Mouse (Mus musculus) intestine, embryonic 16.5 days (tissue): ENCODE results near the gene Taf1d. TPM values are rescaled to one million over a fixed set of nuclear protein-coding genes. Genes with fewer than 3 reads are reported as not detected.

Experiments used
- ATAC-seq: fragments of 200-750 bp; cut with Nextera tagmentation; 2 replicates; pipeline ENCODE4 v1.8.0; 2017; ENCODE audit warnings: moderate TSS enrichment, moderate library complexity
- H3K27ac ChIP-seq: fragments of 300-500 bp; sonication (generic); 2 replicates; pipeline ENCODE4 v1.5.1; 2014; ENCODE audit warnings: mild to moderate bottlenecking, low read length
- H3K27me3 ChIP-seq: fragments of 300-500 bp; sonication (generic); replicated peaks from 2 replicates; pipeline ENCODE4 v1.6.1; 2014; ENCODE audit warnings: low read length, control low read depth, mixed read lengths; ENCODE audit not compliant: control insufficient read depth, insufficient read depth
- H3K36me3 ChIP-seq: fragments of 300-500 bp; sonication (generic); 2 replicates; pipeline ENCODE4 v1.6.1; 2014; ENCODE audit warnings: low read length, control low read depth; ENCODE audit not compliant: control insufficient read depth, insufficient read depth
- H3K4me1 ChIP-seq: fragments of 300-500 bp; sonication (generic); 2 replicates; pipeline ENCODE4 v1.6.1; 2014; ENCODE audit warnings: low read length, control low read depth, mixed read lengths; ENCODE audit not compliant: control insufficient read depth, insufficient read depth
- H3K4me2 ChIP-seq: fragments of 300-500 bp; sonication (generic); 2 replicates; pipeline ENCODE4 v1.6.1; 2014; ENCODE audit warnings: low read depth, low read length, control low read depth
- H3K4me3 ChIP-seq: fragments of 300-500 bp; sonication (generic); 2 replicates; pipeline ENCODE4 v1.5.1; 2014; ENCODE audit warnings: mild to moderate bottlenecking, low read length
- H3K9ac ChIP-seq: fragments of 300-500 bp; sonication (generic); 2 replicates; pipeline ENCODE4 v1.6.1; 2014; ENCODE audit warnings: low read depth, low read length
- H3K9me3 ChIP-seq: fragments of 300-500 bp; sonication (generic); 2 replicates; pipeline ENCODE4 v1.6.1; 2016; ENCODE audit warnings: low read length, control low read depth; ENCODE audit not compliant: control insufficient read depth
- WGBS: fragments of 180-500 bp; shearing (Covaris S2); extraction: QIAGEN DNeasy Blood & Tissue Kit; methylation state at CpG from one replicate; pipeline ENCODE4 v1.1.7; 2014; 5-methylcytosine and 5-hydroxymethylcytosine counted together
- polyA plus RNA-seq: library from polyadenylated mRNA; unstranded; fragments of >200 nt; fragmentation: Nextera tagmentation; extraction: Ambion mirVana; gene quantifications from 2 replicates; pipeline ENCODE4 v1.2.1, GENCODE M21; 2015

The Taf1d gene
- polyA plus RNA-seq, result 53.0 and 56.9 TPM in 2 replicates

DNA sequence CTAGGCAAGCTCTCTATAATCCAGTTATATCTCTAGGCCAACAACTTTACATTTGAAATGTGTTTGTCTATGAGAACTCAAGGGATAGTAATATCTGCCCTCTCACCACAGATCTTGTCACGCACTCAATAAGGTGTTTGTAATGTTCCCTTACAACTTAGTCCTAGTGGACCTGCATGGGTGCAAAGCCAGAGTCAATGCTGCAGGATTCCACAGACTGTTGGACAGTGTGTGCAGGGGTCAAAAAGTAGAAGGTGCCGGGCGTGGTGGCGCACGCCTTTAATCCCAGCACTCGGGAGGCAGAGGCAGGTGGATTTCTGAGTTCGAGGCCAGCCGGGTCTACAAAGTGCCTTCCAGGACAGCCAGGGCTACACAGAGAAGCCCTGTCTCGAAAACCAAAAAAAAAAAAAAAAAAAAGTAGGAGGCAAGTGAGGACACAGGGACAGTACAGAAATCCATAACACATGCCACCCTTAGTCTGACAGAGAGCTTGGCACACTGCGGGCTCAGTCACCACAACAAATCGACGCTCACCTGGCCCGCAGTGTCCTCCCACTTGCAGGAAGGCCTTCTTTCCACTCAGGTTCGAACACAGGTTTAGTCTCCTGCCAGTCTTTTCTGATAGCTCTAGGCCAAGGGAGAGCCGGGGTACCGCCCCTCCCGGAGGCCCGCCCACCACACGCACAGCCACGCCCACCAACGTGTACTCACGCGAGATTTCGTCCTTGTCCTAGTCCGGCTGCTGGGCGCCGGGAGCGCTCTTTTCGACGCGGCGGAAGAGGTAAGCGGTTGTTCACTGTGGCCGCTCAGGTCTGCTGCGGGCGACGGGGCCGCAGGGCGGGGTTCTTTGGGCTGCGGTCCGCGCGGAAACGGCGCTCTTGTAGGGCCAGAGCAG lies at the start of gene Taf1d:
Gene Taf1d, plus strand, starts transcription at position 712 of the 895 bp plus-strand sequence.
- Histone ChIP-seq H3K9ac (peak within 1 kb of the TSS; percentile 97), H3K27ac (peak within 1 kb of the TSS; percentile 96), H3K4me2 (peak within 1 kb of the TSS; percentile 80), H3K4me1 (peaks cover 27% of the 10 kb centered on the region), H3K36me3 (0 out of 2 replicates have a peak, but pooled peaks cover 5% of the 10 kb centered on the region), H3K4me3 (peak within 1 kb of the TSS; percentile 89), H3K27me3 (no peaks in the 10 kb centered on the region), H3K9me3 (no peaks in the 10 kb centered on the region)
- peak; percentile 94 for ATAC-seq
- 12% methylated on average over 45 of the region's 45 CpGs for WGBS

DNA sequence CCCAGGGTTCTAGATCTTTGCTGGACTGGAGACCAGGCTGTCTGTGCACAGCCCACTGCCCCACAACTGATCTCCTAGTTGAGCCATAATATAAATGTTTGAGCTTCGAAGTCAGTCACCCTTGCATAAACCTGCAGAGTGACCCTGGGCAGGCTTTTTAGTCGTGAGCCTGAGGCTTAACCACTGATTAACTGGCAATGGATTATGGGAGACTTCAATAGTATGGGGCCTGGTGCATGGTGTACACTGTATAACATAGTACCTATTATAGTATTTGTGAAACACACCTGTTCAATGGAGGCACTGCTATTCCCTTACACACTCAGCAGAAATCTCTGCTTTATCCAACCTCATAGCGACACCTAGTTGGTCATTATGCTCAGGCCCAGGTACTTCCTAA lies 49.8 kb upstream of the Taf1d start:
- no peak overlapping the region for H3K27ac ChIP-seq
- H3K4me2 ChIP-seq, result no peak overlapping the region
- H3K9me3 ChIP-seq, result no peaks in the 10 kb centered on the region
- H3K27me3 ChIP-seq, result no peaks in the 10 kb centered on the region
- no peak overlapping the region for H3K9ac ChIP-seq
- no peak; the same call in 1 of the 2 replicates for ATAC-seq
- 0 out of 2 replicates have a peak, but pooled peaks cover 4% of the 10 kb centered on the region for H3K36me3 ChIP-seq
- no peaks in the 10 kb centered on the region for H3K4me1 ChIP-seq
- H3K4me3 ChIP-seq, result no peak overlapping the region
- WGBS, result 74% methylated on average over 3 of the region's 3 CpGs

DNA sequence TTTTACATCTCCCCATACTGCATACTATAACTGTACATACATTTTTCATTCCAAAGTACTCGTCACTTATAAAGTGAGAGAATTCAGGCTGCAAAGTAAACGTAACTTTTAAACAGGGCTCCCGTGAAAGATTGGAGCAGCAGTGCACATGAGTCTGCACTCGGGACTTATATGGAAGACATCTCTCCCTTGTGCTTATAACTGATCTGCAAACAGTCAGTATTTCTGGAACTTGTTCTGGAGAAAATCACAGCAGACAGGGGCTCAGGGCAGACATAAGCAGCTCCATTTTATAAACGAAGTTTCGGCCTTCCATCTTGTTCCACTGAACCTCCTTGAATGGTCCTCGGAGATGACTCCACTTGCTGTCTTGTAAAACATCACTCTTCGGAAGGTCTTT lies 44.0 kb upstream of the Taf1d start:
- Histone ChIP-seq H3K36me3 (peaks cover 38% of the 10 kb centered on the region), H3K4me1 (no peaks in the 10 kb centered on the region), H3K27ac (peak overlapping the region; percentile 67; the same call in 1 of the 2 replicates), H3K4me2 (no peak overlapping the region), H3K9ac (no peak overlapping the region), H3K4me3 (no peak overlapping the region), H3K27me3 (no peaks in the 10 kb centered on the region), H3K9me3 (no peaks in the 10 kb centered on the region)
- WGBS, result 64% methylated on average over 8 of the region's 8 CpGs
- ATAC-seq, result peak; percentile 55

DNA sequence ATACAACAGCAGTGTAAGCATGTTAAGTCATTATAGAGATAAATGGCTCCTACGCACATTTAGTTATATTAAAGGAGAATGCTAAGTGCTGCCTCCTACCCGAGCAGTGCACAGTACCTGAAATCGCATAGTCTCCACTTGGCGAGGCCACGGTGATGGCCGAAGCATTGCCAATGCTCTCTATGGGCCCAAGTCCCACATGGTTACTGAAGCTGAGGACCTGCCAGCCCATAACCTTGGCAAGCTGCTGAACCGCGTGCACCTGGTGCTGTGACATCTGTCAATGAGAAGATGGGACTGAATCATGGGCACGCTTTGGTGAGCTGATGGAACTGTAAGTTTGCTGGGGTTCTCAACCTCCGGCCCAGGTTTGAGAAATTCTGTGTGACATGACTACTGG lies 42.5 kb upstream of the Taf1d start:
- peaks cover 43% of the 10 kb centered on the region for H3K36me3 ChIP-seq
- H3K4me1 ChIP-seq, result no peaks in the 10 kb centered on the region
- WGBS, result 96% methylated on average over 10 of the region's 10 CpGs
- H3K4me2 ChIP-seq, result no peak overlapping the region
- H3K27ac ChIP-seq, result no peak overlapping the region
- no peak for ATAC-seq
- H3K9ac ChIP-seq, result no peak overlapping the region
- H3K4me3 ChIP-seq, result no peak overlapping the region
- H3K9me3 ChIP-seq, result no peaks in the 10 kb centered on the region
- no peaks in the 10 kb centered on the region for H3K27me3 ChIP-seq

DNA sequence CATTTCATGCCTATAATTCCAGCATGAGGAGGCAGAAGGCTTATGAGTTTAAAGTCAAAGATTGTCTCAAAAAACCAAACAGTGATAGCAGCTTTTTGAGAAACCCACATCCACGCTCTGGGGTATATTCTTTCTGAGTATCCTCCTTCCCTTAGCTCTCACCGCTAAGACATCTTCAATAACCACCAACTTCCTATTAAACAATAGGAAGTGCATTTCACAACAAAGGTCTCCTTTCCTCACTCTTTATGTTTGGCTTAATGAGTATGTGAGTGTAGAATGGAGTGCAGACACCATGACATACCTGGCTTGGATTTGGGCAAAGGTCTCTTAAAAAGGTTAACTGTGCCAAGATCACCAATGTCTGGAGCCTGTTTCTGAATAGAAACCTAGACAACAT lies 32.0 kb upstream of the Taf1d start:
- no peak overlapping the region for H3K4me3 ChIP-seq
- no peaks in the 10 kb centered on the region for H3K9me3 ChIP-seq
- H3K9ac ChIP-seq, result no peak overlapping the region
- no peak for ATAC-seq
- no peaks in the 10 kb centered on the region for H3K27me3 ChIP-seq
- H3K27ac ChIP-seq, result no peak overlapping the region
- peaks cover 24% of the 10 kb centered on the region for H3K36me3 ChIP-seq
- 96% methylated on average over 2 of the region's 2 CpGs for WGBS
- peaks cover 4% of the 10 kb centered on the region for H3K4me1 ChIP-seq
- no peak overlapping the region for H3K4me2 ChIP-seq

DNA sequence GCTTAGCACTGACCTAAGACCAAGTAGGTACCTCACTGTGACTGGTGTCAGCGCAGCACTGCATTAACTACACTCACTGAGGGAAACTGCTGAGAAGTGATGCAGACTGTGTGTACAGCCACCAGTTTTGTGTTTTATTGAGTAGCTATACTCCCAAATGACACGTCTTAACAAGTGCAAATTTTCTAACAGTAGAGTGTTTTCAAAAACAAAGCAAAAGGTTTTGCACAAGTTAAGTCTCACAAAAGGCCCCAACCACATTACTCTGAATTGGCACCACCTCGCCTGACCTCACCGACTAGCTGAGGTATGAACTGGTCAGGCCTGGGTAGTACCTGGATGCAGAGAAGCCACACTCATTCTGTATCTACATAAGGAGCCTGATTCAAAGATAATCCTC lies 29.2 kb upstream of the Taf1d start:
- Histone ChIP-seq H3K4me3 (no peak overlapping the region), H3K9me3 (no peaks in the 10 kb centered on the region), H3K9ac (no peak overlapping the region), H3K27ac (no peak overlapping the region), H3K4me1 (peaks cover 8% of the 10 kb centered on the region), H3K4me2 (no peak overlapping the region), H3K27me3 (no peaks in the 10 kb centered on the region), H3K36me3 (peaks cover 17% of the 10 kb centered on the region)
- 95% methylated on average over 4 of the region's 4 CpGs for WGBS
- ATAC-seq, result no peak

DNA sequence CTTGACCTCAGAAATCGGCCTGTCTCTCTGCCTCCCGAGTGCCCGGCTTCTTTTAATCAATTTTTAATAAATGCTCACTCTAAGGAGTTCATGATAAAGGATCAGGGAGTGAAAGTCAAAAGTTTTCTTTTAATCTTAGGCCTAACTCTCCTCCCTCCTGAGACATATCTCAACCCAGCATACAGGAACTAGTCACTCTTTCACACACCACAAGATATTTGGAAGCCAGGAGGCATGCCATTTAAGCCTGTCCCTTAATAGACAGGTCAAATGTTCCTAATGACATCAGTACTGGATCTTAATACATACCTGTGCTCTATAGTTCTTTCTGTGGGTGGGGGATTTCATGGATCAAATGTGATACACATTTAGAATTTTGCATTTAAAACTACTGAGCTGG lies 27.7 kb upstream of the Taf1d start:
- peaks cover 8% of the 10 kb centered on the region for H3K4me1 ChIP-seq
- H3K9ac ChIP-seq, result no peak overlapping the region
- no peak overlapping the region for H3K4me2 ChIP-seq
- no peaks in the 10 kb centered on the region for H3K9me3 ChIP-seq
- H3K36me3 ChIP-seq, result peaks cover 13% of the 10 kb centered on the region
- no peak overlapping the region for H3K4me3 ChIP-seq
- H3K27ac ChIP-seq, result no peak overlapping the region
- ATAC-seq, result no peak
- no peaks in the 10 kb centered on the region for H3K27me3 ChIP-seq
- WGBS, result 92% methylated on average over 3 of the region's 3 CpGs

DNA sequence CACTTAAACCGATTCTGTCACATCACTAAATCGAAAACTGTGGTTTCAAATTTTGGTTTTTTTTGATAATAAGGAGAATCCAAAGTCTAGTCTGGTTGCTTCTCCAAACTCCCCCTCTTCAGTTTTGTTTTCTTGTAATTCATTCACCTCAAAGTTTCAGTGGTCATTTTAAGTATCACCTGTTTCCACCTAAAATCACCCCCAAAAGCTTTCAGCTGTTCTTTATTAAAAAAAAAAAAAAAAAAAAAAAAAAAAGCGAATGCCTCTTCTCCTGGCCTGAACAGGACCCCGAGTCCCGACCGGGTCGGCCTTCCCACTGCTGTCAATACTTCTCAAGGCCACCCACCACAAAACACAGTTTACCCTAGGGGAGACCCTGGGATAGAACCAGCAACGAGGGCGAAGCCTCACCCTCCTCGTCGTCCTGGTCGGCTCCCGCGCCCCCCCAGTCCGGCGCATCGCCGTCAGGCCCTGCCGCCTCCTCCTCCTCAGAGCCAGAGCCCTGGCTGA lies 26.8 kb upstream of the Taf1d start:
- 8% methylated on average over 19 of the region's 19 CpGs for WGBS
- Histone ChIP-seq H3K4me1 (peaks cover 8% of the 10 kb centered on the region), H3K9ac (peak overlapping the region; percentile 98), H3K27me3 (no peaks in the 10 kb centered on the region), H3K4me3 (peak overlapping the region; percentile 94), H3K36me3 (peaks cover 7% of the 10 kb centered on the region; the same call in 1 of the 2 replicates), H3K9me3 (no peaks in the 10 kb centered on the region), H3K4me2 (peak overlapping the region; percentile 54), H3K27ac (peak overlapping the region; percentile 94)
- ATAC-seq, result no peak

DNA sequence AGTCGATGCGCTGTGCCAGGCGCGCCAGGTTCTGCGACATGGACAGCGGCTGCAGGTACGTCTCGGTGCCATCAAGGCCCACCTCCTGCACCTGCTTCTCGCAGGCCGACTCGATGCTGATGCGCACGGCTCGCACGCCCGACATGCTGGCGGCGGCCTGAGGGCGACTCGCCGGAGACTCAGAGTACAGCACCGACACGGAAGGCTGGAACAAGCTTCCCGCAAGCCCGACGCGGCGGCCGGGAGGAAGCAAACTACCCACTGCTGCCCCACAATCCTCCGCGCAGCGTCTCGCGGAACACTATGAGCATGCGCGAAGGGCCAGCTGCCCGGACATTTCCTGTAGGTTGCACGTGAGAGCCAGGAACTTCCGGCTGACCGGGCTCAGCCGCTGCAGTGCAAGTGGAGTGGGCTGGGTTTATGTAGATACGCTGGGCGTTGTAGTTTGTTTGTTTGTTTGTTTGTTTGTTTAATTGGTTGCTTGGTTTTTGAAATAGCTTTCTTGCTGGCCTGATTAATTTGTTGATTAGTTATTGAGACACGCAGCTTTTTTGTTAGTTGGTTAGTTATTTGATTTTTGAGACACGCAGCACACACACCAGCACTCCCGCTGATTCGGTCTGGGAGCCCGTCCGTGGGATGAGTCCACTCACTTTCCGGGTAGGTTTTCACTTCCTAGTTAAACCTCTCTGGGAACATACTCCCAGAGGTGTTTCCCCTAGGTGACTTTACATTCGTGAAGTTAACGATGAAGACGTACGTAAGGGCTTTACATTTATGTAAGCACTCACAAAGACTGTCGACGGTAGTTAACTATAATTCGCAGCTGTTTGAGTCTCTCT lies 26.1 kb upstream of the Taf1d start, which contains the start of gene Med17:
Gene Med17, minus strand, starts transcription at position 283 of the 842 bp plus-strand sequence.
- peak within 1 kb of the TSS; percentile 94 for H3K4me3 ChIP-seq
- under 1% methylated on average over 57 of the region's 57 CpGs for WGBS

More for the DNA sequence above, 26.1 kb upstream of the Taf1d start, which contains the start of gene Med17:
- H3K4me1 ChIP-seq, result peaks cover 8% of the 10 kb centered on the region
- H3K27ac ChIP-seq, result peak within 1 kb of the TSS; percentile 94
- no peaks in the 10 kb centered on the region for H3K27me3 ChIP-seq
- no peaks in the 10 kb centered on the region for H3K9me3 ChIP-seq
- H3K4me2 ChIP-seq, result peak within 1 kb of the TSS; percentile 61
- peak within 1 kb of the TSS; percentile 98 for H3K9ac ChIP-seq
- peaks cover 7% of the 10 kb centered on the region; the same call in 1 of the 2 replicates for H3K36me3 ChIP-seq
- peak; percentile 99 for ATAC-seq
